Mouse (Mus musculus) lung, adult 2 months (tissue): Measurements from ENCODE around the gene Mlec.

Experiments
- CTCF ChIP-seq: fragments of 200-500 bp; IDR thresholded peaks from 2 replicates; pipeline ENCODE4 v1.5.1; 2011; ENCODE audit warnings: mild to moderate bottlenecking, low read length, control low read depth; ENCODE audit not compliant: insufficient read depth
- POLR2A ChIP-seq: fragments of 200-500 bp; IDR thresholded peaks from 2 replicates; pipeline ENCODE4 v1.6.1; 2011; ENCODE audit warnings: low read depth, mild to moderate bottlenecking, control low read depth, low read length, borderline replicate concordance; ENCODE audit errors: extremely low read depth

DNA sequence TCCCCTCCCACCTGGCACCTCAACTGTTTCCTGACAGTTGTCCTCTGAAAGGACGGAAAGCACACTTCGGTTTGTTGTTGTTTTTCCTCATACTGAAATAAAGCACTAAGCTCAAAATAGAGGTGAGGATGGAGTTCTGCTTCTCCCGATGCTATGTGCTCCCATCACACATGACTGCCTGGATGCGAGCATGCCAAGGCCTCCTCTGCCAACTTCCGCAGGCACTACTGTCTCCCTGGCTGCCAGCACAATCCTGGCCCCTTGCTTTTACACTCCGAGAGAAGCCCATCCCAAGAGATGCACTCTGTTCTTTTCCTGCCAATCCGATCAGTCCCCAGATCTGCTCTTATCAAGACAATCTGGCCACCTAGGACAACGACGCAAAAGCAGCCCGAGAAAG is 14.4 kb downstream of the Mlec start:
- TF ChIP-seq CTCF (no peak), POLR2A (no peak)
